Mouse (Mus musculus) lung, postnatal 0 days (tissue): ENCODE results near the gene Fyn.

Source experiments
- CTCF ChIP-seq: IDR thresholded peaks from 2 replicates; pipeline ENCODE4 v1.5.1; 2016; ENCODE audit warnings: antibody characterized with exemption, mild to moderate bottlenecking
- EP300 ChIP-seq: IDR thresholded peaks from 2 replicates; pipeline ENCODE4 v1.6.1; 2016; ENCODE audit warnings: antibody characterized with exemption, mild to moderate bottlenecking, control low read depth

- no peak for TF ChIP-seq CTCF
- TF ChIP-seq EP300, result no peak
Observed at GRCm38 (mm10) chr10:39606434-39606833, 237.8 kb downstream of the Fyn start.
